Mouse (Mus musculus) T-cell, adult 66 days (primary cell): ENCODE results near the gene Sell. TPM values are rescaled to one million over a fixed set of nuclear protein-coding genes. Genes with fewer than 3 reads are reported as not detected.

Experiments used
- total RNA-seq, 2 experiments: library from RNA; stranded (reverse); gene quantifications; 3 replicates in 1 of 2; 4 replicates in 1 of 2; pipeline ENCODE4 v1.2.4; 2023

The Sell gene
- 100 to 1,000 TPM; 590 to 641 TPM for total RNA-seq

GRCm38 (mm10) chr1:164061925-164062324 lies at the start of gene Sell:
Gene Sell (plus strand): TSS chr1:164061982.

DNA sequence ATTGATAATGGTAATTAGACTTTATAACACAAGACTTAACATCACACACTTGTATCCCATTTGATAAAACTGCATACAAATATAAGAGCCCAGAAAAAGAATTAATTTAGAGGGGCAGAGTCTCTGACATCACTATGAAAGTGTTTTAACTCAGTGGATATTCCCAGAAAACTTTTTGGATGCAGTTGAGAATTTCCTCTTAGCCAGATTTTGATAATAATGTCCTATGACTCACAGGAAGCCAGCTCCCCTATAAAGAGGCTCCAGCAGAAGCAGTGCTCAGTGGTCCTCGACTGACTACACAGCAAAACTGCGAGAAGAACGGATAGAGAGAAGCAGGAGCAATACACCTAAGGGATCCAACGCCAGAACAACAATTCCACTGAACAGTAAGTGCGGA lies 13.8 kb upstream of the Sell start, which contains the start of gene Sele:
Gene Sele, plus strand, starts transcription at position 301 of the 400 bp plus-strand sequence.

DNA sequence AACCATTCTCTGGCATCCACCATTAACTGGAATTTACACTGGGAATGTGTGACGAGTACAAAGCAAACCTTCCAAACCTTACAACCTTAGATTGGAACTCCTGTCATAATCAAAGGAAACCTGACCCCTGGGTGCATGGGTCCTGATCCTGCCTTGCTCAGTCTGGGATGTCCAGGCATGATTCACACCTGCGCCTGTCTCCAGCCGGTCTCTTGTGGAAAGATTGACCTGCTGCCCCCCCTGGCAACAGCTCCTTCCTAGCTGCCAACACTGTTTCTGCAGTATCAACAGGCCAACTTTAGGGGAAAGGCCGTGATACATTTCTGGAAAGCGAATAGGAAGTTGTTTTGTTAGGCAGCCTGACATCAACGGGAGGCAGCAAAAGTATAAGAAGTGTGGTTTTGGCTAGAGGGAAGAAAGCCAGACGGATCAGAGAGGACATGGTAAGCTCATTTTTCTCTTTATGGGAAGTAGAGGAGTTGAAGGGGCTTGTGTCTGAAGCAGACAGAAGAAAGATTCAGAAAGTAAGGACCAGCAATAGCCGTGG lies 53.2 kb downstream of the Sell start, which contains the start of gene Selp:
Gene Selp, plus strand, starts transcription at position 318 of the 547 bp plus-strand sequence.

Other genes with a start within 250 kb of the Sell start
- 10 to 100 TPM; 38.1 to 44.6 TPM for gene Scyl3, start 132.9 kb upstream of the Sell start, total RNA-seq
- 1 to 10 TPM; 2.0 to 5.5 TPM for gene BC055324, start 67.2 kb upstream of the Sell start, total RNA-seq
- 1 to 10 TPM; 6.7 to 9.6 TPM for gene Mettl18, start 67.1 kb upstream of the Sell start, total RNA-seq
- gene Sele, start 13.7 kb upstream of the Sell start, total RNA-seq, result not detected
- gene Selp, start 53.3 kb downstream of the Sell start, total RNA-seq, result 1 to 10 TPM in 1 of 2 experiments, under 1 TPM in 1; 0.47 to 1.2 TPM
- under 1 TPM; 0.21 to 0.82 TPM for gene F5, start 89.9 kb downstream of the Sell start, total RNA-seq
- gene Slc19a2, start 187.1 kb downstream of the Sell start, total RNA-seq, result 1 to 10 TPM; 6.1 to 8.5 TPM
- 1 to 10 TPM; 4.3 to 4.8 TPM for gene Ccdc181, start 213.6 kb downstream of the Sell start, total RNA-seq
- gene Nme7, start 242.1 kb downstream of the Sell start, total RNA-seq, result 10 to 100 TPM; 10.2 to 15.6 TPM
- gene Blzf1, start 245.5 kb downstream of the Sell start, total RNA-seq, result 10 to 100 TPM; 20.9 to 23.5 TPM